Mouse (Mus musculus) gastrocnemius, postnatal 14 days (tissue): ENCODE measurements at regions not wholly inside any gene's neighbourhood (a gene's known extent, or its start where the extent isn't known, plus 50 kb on each side); places are given as distances from the start of the nearest gene placed in this dataset.

ENCODE experiments used
- DNase-seq: peaks from one replicate; pipeline ENCODE4 v3.0.0; 2021; ENCODE audit warnings: mixed read lengths
- intact Hi-C: fragments of 180-260 bp; cut with DNase I; formaldehyde crosslinking; loops from one replicate; pipeline ENCODE4 v1.15.1; 2025; ENCODE audit warnings: low total_unique reads

- no peak for DNase-seq
- intact Hi-C loops, result no loop called here
These were observed 291.0 kb upstream of the Atp11b start for GRCm38 (mm10) chr3:35462858-35463257.

- DNase-seq, result no peak
- intact Hi-C loops, result no loop called here
These were observed 289.5 kb upstream of the Atp11b start for GRCm38 (mm10) chr3:35464212-35464911.

GRCm38 (mm10) chr3:35465956-35466355 is 287.9 kb upstream of the Atp11b start:
- intact Hi-C loops, result no loop called here
- no peak for DNase-seq

GRCm38 (mm10) chr3:35473351-35473750 is 280.6 kb upstream of the Atp11b start:
- DNase-seq, result no peak
- intact Hi-C loops, result no loop called here

- intact Hi-C loops, result no loop called here
These were observed 279.5 kb upstream of the Atp11b start for GRCm38 (mm10) chr3:35474361-35474760.

GRCm38 (mm10) chr3:35475326-35475725 is 278.6 kb upstream of the Atp11b start:
- intact Hi-C loops, result no loop called here
- DNase-seq, result no peak

More at GRCm38 (mm10) chr3:35474361-35474760, 279.5 kb upstream of the Atp11b start:
- no peak for DNase-seq

GRCm38 (mm10) chr3:35480714-35481695 is 272.9 kb upstream of the Atp11b start:
- intact Hi-C loops, result loop anchor here (10.0 kb wide), 1 partner anchor 386 kb away; no protein-coding TSS in a partner anchor
- DNase-seq, result no peak

- intact Hi-C loops, result loop anchor here (2.0 to 10.0 kb wide), 2 partner anchors 387 to 835 kb away; no protein-coding TSS in a partner anchor
- no peak for DNase-seq
These were observed 272.1 kb upstream of the Atp11b start for GRCm38 (mm10) chr3:35481841-35482240.

- DNase-seq, result peak; percentile 7
- intact Hi-C loops, result loop anchor here (2.0 to 10.0 kb wide), 2 partner anchors 387 to 835 kb away; no protein-coding TSS in a partner anchor
These were observed 271.6 kb upstream of the Atp11b start for GRCm38 (mm10) chr3:35482296-35482695.

GRCm38 (mm10) chr3:35482759-35483158 is 271.1 kb upstream of the Atp11b start:
- no peak for DNase-seq
- intact Hi-C loops, result loop anchor here (2.0 to 10.0 kb wide), 2 partner anchors 388 to 836 kb away; no protein-coding TSS in a partner anchor

GRCm38 (mm10) chr3:35496027-35496824 is 257.7 kb upstream of the Atp11b start:
- no peak for DNase-seq

GRCm38 (mm10) chr3:35510314-35510713 is 243.6 kb upstream of the Atp11b start:
- DNase-seq, result no peak
- intact Hi-C loops, result no loop called here

More at GRCm38 (mm10) chr3:35496027-35496824, 257.7 kb upstream of the Atp11b start:
- intact Hi-C loops, result no loop called here

- DNase-seq, result no peak
- intact Hi-C loops, result no loop called here
These were observed 237.4 kb upstream of the Atp11b start for GRCm38 (mm10) chr3:35516517-35516916.

- no peak for DNase-seq
- intact Hi-C loops, result no loop called here
These were observed 233.8 kb upstream of the Atp11b start for GRCm38 (mm10) chr3:35520131-35520530.

- intact Hi-C loops, result no loop called here
- DNase-seq, result no peak
These were observed 206.2 kb upstream of the Atp11b start for GRCm38 (mm10) chr3:35547696-35548095.

GRCm38 (mm10) chr3:35551791-35552190 is 202.1 kb upstream of the Atp11b start:
- intact Hi-C loops, result no loop called here
- no peak for DNase-seq

GRCm38 (mm10) chr3:35560425-35560824 is 193.5 kb upstream of the Atp11b start:
- intact Hi-C loops, result no loop called here

GRCm38 (mm10) chr3:35574402-35574801 is 179.5 kb upstream of the Atp11b start:
- peak; percentile 11 for DNase-seq
- intact Hi-C loops, result no loop called here

More at GRCm38 (mm10) chr3:35560425-35560824, 193.5 kb upstream of the Atp11b start:
- no peak for DNase-seq
